ENCODE assay signal across 20 mouse cellular contexts in genomic region chr3:57696249-57696648, GRCm38 (mm10). TPM values are rescaled to one million over a fixed set of nuclear protein-coding genes. Genes with fewer than 3 reads are reported as not detected.
A peak's percentile ranks its signal among the peaks of the same experiment; 100 is the strongest.
DNase-seq lines count a peak whose midpoint lies in the region; ATAC-seq and TF ChIP-seq lines count a peak whose summit lies in the region.
"Had no signal": no experiment of that assay in that cellular context is flagged by ENCODE, and none has a peak within 500 bp of the region (broad histone marks: within the 10 kb centered on the region; RNA-seq: fewer than 3 reads in every experiment).

No protein-coding gene starts in this region.

- no peak for ATAC-seq in liver, embryonic 11.5 days (replicated peaks; ENCODE audit: low FRiP score)
- ATAC-seq in common myeloid progenitor, adult 5-6 weeks (replicated peaks; ENCODE audit: low read depth, poor library complexity, severe bottlenecking): peak; percentile 74
- no peak for ATAC-seq in liver, embryonic 13.5 days (ENCODE audit: low read depth)
- ATAC-seq in neutrophil, adult 5-6 weeks (ENCODE audit: extremely low read depth, insufficient number of reproducible peaks, low FRiP score, poor library complexity, severe bottlenecking): peak; percentile 55
- ATAC-seq in hindbrain, embryonic 16.5 days: no peak
- ATAC-seq: forebrain, embryonic 14.5 days; Patski had no signal

- H3K4me1 ChIP-seq in liver, adult 2 months (ENCODE audit: control insufficient read depth, insufficient read depth, low read length): peaks cover 8% of the 10 kb centered on the region
- no peaks in the 10 kb centered on the region for H3K4me1 ChIP-seq in liver, embryonic 11.5 days (replicated peaks; ENCODE audit: control insufficient read depth, insufficient read depth, low read length)
- H3K4me1 ChIP-seq in liver, embryonic 13.5 days (replicated peaks): no peaks in the 10 kb centered on the region
- H3K4me1 ChIP-seq in hindbrain, embryonic 16.5 days (ENCODE audit: control insufficient read depth, insufficient read depth, low read depth, low read length): no peaks in the 10 kb centered on the region
- H3K4me1 ChIP-seq: midbrain, embryonic 12.5 days; neural tube, embryonic 12.5 days had no signal

- no peaks in the 10 kb centered on the region for H3K9me3 ChIP-seq in liver, embryonic 11.5 days (ENCODE audit: control insufficient read depth, low read length)
- no peaks in the 10 kb centered on the region for H3K9me3 ChIP-seq in liver, embryonic 13.5 days (replicated peaks)
- no peaks in the 10 kb centered on the region for H3K9me3 ChIP-seq in hindbrain, embryonic 16.5 days (ENCODE audit: control insufficient read depth, low read length)
- H3K9me3 ChIP-seq: embryonic facial prominence, embryonic 12.5 days; midbrain, embryonic 12.5 days; neural tube, embryonic 12.5 days had no signal

- WGBS in liver, adult 2 months: 29% methylated on average over 4 of the region's 4 CpGs
- 64% methylated on average over 4 of the region's 4 CpGs for WGBS in liver, embryonic 11.5 days
- WGBS in liver, embryonic 13.5 days (ENCODE audit: insufficient replicate concordance): 64% methylated on average over 4 of the region's 4 CpGs
- WGBS in hindbrain, embryonic 16.5 days: 91% methylated on average over 4 of the region's 4 CpGs

- no peak for TF ChIP-seq CTCF in liver, adult 2 months (IDR thresholded peaks at IDR 0.05; ENCODE audit: low read depth, low read length)

- H3K9ac ChIP-seq in liver, adult 2 months (ENCODE audit: low read depth, low read length): peak overlapping the region; percentile 55
- no peak overlapping the region for H3K9ac ChIP-seq in liver, embryonic 11.5 days (ENCODE audit: low read depth, low read length)
- H3K9ac ChIP-seq in liver, embryonic 13.5 days: no peak overlapping the region
- no peak overlapping the region for H3K9ac ChIP-seq in hindbrain, embryonic 16.5 days (ENCODE audit: low read depth, low read length)
- H3K9ac ChIP-seq: embryonic facial prominence, embryonic 12.5 days; lung, embryonic 14.5 days; midbrain, embryonic 12.5 days; neural tube, embryonic 12.5 days had no signal

- no peak overlapping the region; the same call in 1 of the 2 replicates for H3K4me3 ChIP-seq in liver, adult 2 months (ENCODE audit: insufficient read depth, low read depth, low read length)
- no peak overlapping the region for H3K4me3 ChIP-seq in liver, embryonic 11.5 days (ENCODE audit: low read depth, low read length)
- H3K4me3 ChIP-seq in liver, embryonic 13.5 days (replicated peaks): no peak overlapping the region
- no peak overlapping the region for H3K4me3 ChIP-seq in hindbrain, embryonic 16.5 days (ENCODE audit: low read length)
- H3K4me3 ChIP-seq: embryonic facial prominence, embryonic 12.5 days; midbrain, embryonic 12.5 days; neural tube, embryonic 12.5 days had no signal

- no peaks in the 10 kb centered on the region for H3K36me3 ChIP-seq in liver, adult 2 months (ENCODE audit: control insufficient read depth, insufficient read depth, low read length)
- H3K36me3 ChIP-seq in liver, embryonic 11.5 days (ENCODE audit: control insufficient read depth, insufficient read depth, low read length): no peaks in the 10 kb centered on the region
- no peaks in the 10 kb centered on the region for H3K36me3 ChIP-seq in liver, embryonic 13.5 days
- no peaks in the 10 kb centered on the region for H3K36me3 ChIP-seq in hindbrain, embryonic 16.5 days (ENCODE audit: control insufficient read depth, insufficient read depth, low read length)
- H3K36me3 ChIP-seq: embryonic facial prominence, embryonic 12.5 days; midbrain, embryonic 12.5 days; neural tube, embryonic 12.5 days had no signal

- no peak for DNase-seq in liver, adult 2 months (ENCODE audit: extremely low read depth, low read depth, low spot score)
- DNase-seq in liver, embryonic 11.5 days (ENCODE audit: low spot score): no peak
- no peak for DNase-seq in liver, embryonic 13.5 days
- DNase-seq in cerebellum, postnatal 14 days: no peak
- DNase-seq: adrenal gland, adult 8-10 months; cerebellum, adult 9-10 months; gastrocnemius, postnatal 36 days; lung, embryonic 14.5 days; lung, postnatal 4 days had no signal

- no peaks in the 10 kb centered on the region for H3K27me3 ChIP-seq in liver, adult 2 months (ENCODE audit: control insufficient read depth, insufficient read depth, low read length)
- no peaks in the 10 kb centered on the region for H3K27me3 ChIP-seq in liver, embryonic 11.5 days (replicated peaks; ENCODE audit: control insufficient read depth, insufficient read depth, low read length)
- no peaks in the 10 kb centered on the region for H3K27me3 ChIP-seq in liver, embryonic 13.5 days
- no peaks in the 10 kb centered on the region for H3K27me3 ChIP-seq in hindbrain, embryonic 16.5 days (replicated peaks; ENCODE audit: control insufficient read depth, insufficient read depth, low read length)
- H3K27me3 ChIP-seq: embryonic facial prominence, embryonic 12.5 days; midbrain, embryonic 12.5 days; neural tube, embryonic 12.5 days; Patski had no signal

- no peak for TF ChIP-seq POLR2A in liver, adult 2 months (IDR thresholded peaks at IDR 0.05; ENCODE audit: extremely low read depth, insufficient read depth, low read length)

- H3K4me2 ChIP-seq in liver, embryonic 11.5 days: no peak overlapping the region
- no peak overlapping the region for H3K4me2 ChIP-seq in liver, embryonic 13.5 days
- H3K4me2 ChIP-seq in hindbrain, embryonic 16.5 days (ENCODE audit: low read length): no peak overlapping the region
- H3K4me2 ChIP-seq: embryonic facial prominence, embryonic 12.5 days; lung, embryonic 14.5 days; midbrain, embryonic 12.5 days; neural tube, embryonic 12.5 days had no signal

- no peaks in the 10 kb centered on the region for H3K79me2 ChIP-seq in liver, adult 2 months (ENCODE audit: control insufficient read depth, insufficient read depth, low read length)

- peak overlapping the region; percentile 100 for H3K27ac ChIP-seq in liver, adult 2 months (replicated peaks; ENCODE audit: insufficient read depth, low read depth, low read length)
- H3K27ac ChIP-seq in liver, embryonic 11.5 days (ENCODE audit: low read depth, low read length): no peak overlapping the region
- peak overlapping the region; percentile 81 for H3K27ac ChIP-seq in liver, embryonic 13.5 days
- H3K27ac ChIP-seq in hindbrain, embryonic 16.5 days (ENCODE audit: low read depth, low read length): no peak overlapping the region
- H3K27ac ChIP-seq: embryonic facial prominence, embryonic 12.5 days; midbrain, embryonic 12.5 days; neural tube, embryonic 12.5 days had no signal

RNA-seq across cellular contexts. Expression of gene Ankub1, which starts 3.6 kb away (rescaled TPM):
- 0.18 and 0.34 TPM in 2 replicates for total RNA-seq in liver, adult 2 months (2014; rRNA removed)
- 0.12 and 0.14 TPM in 2 replicates for polyA plus RNA-seq in liver, adult 2 months (2012; rRNA removed)
- polyA plus RNA-seq in liver, embryonic 11.5 days (2014; fragmentation: Nextera tagmentation; extraction: Ambion mirVana): not detected in 2 replicates
- not detected in 2 replicates for total RNA-seq in common myeloid progenitor, adult 5-6 weeks (2017)
- not detected in 2 replicates for polyA plus RNA-seq in liver, embryonic 13.5 days (2015; fragmentation: Nextera tagmentation; extraction: Ambion mirVana)
- 0.23 TPM in 1 of 2 replicates, not detected in the other for total RNA-seq in neutrophil, adult 5-6 weeks (2017)
- polyA plus RNA-seq in hindbrain, embryonic 16.5 days (2015; fragmentation: Nextera tagmentation; extraction: Ambion mirVana): 0.24 and 0.34 TPM in 2 replicates
- total RNA-seq: adrenal gland, adult 8-10 months; gastrocnemius, postnatal 36 days had no signal
- polyA plus RNA-seq: lung, embryonic 14.5 days; neural tube, embryonic 12.5 days; Patski; small intestine, adult 2 months; stomach, embryonic 16.5 days; thymus, postnatal 0 days had no signal

RNA-seq across cellular contexts. Expression of gene Rnf13, which starts 39.6 kb away (rescaled TPM):
- total RNA-seq in liver, adult 2 months (2014; rRNA removed): 193 and 201 TPM in 2 replicates
- polyA plus RNA-seq in liver, adult 2 months (2012; rRNA removed): 127 and 144 TPM in 2 replicates
- polyA plus RNA-seq in liver, embryonic 11.5 days (2014; fragmentation: Nextera tagmentation; extraction: Ambion mirVana): 42.8 and 43.4 TPM in 2 replicates
- 59.4 and 61.1 TPM in 2 replicates for total RNA-seq in common myeloid progenitor, adult 5-6 weeks (2017)
- polyA plus RNA-seq in liver, embryonic 13.5 days (2015; fragmentation: Nextera tagmentation; extraction: Ambion mirVana): 30.5 and 35.6 TPM in 2 replicates
- 165 and 192 TPM in 2 replicates for total RNA-seq in neutrophil, adult 5-6 weeks (2017)
- polyA plus RNA-seq in hindbrain, embryonic 16.5 days (2015; fragmentation: Nextera tagmentation; extraction: Ambion mirVana): 84.5 and 94.8 TPM in 2 replicates

RNA-seq across cellular contexts. Expression of gene Commd2, which starts 44.7 kb away (rescaled TPM):
- total RNA-seq in liver, adult 2 months (2014; rRNA removed): 17.3 and 21.2 TPM in 2 replicates
- 13.4 and 13.9 TPM in 2 replicates for polyA plus RNA-seq in liver, adult 2 months (2012; rRNA removed)
- 69.7 and 70.6 TPM in 2 replicates for polyA plus RNA-seq in liver, embryonic 11.5 days (2014; fragmentation: Nextera tagmentation; extraction: Ambion mirVana)
- 17.9 and 24.4 TPM in 2 replicates for total RNA-seq in common myeloid progenitor, adult 5-6 weeks (2017)
- polyA plus RNA-seq in liver, embryonic 13.5 days (2015; fragmentation: Nextera tagmentation; extraction: Ambion mirVana): 44.5 and 50.9 TPM in 2 replicates
- total RNA-seq in neutrophil, adult 5-6 weeks (2017): 23.8 and 24.2 TPM in 2 replicates
- polyA plus RNA-seq in hindbrain, embryonic 16.5 days (2015; fragmentation: Nextera tagmentation; extraction: Ambion mirVana): 62.8 and 63.0 TPM in 2 replicates

Comparison
In these comparisons a context has a peak if more than half of its experiments do, and no peak if none do; other contexts are left out.
1. H3K27ac ChIP-seq: peak in liver, adult 2 months (single experiment) and liver, embryonic 13.5 days (single experiment); none in liver, embryonic 11.5 days (single experiment) and hindbrain, embryonic 16.5 days (single experiment).
2. ATAC-seq: peak in common myeloid progenitor, adult 5-6 weeks (single experiment) and neutrophil, adult 5-6 weeks (single experiment); none in liver, embryonic 11.5 days (single experiment), liver, embryonic 13.5 days (single experiment) and hindbrain, embryonic 16.5 days (single experiment).